Comparison of ENCODE assay signal across 18 mouse cellular contexts in genomic region chr11:63891479-63892020, GRCm38 (mm10). TPM values are rescaled to one million over a fixed set of nuclear protein-coding genes. Genes with fewer than 3 reads are reported as not detected.
DNase-seq lines count a peak whose midpoint lies in the region; ATAC-seq and TF ChIP-seq lines count a peak whose summit lies in the region.
"Had no signal": no experiment of that assay in that cellular context is flagged by ENCODE, and none has a peak within 500 bp of the region (broad histone marks: within the 10 kb centered on the region; RNA-seq: fewer than 3 reads in every experiment).

No protein-coding gene starts in this region.

- ATAC-seq in liver, postnatal 0 days: no peak
- 0 out of 2 replicates have a peak, but pooled peaks have one; percentile 15 for ATAC-seq in embryonic facial prominence, embryonic 14.5 days (ENCODE audit: low read depth)
- ATAC-seq: forebrain, embryonic 16.5 days had no signal

- no peaks in the 10 kb centered on the region for H3K9me3 ChIP-seq in liver, postnatal 0 days (ENCODE audit: low read length)
- H3K9me3 ChIP-seq in embryonic facial prominence, embryonic 14.5 days (ENCODE audit: control insufficient read depth, low read length): no peaks in the 10 kb centered on the region
- H3K9me3 ChIP-seq: embryonic facial prominence, embryonic 13.5 days; G1E; limb, embryonic 13.5 days; liver, embryonic 15.5 days; midbrain, embryonic 12.5 days had no signal

- no peak overlapping the region for H3K4me2 ChIP-seq in liver, postnatal 0 days (ENCODE audit: low read depth, low read length)
- no peak overlapping the region for H3K4me2 ChIP-seq in embryonic facial prominence, embryonic 14.5 days (ENCODE audit: low read depth, low read length)
- H3K4me2 ChIP-seq: embryonic facial prominence, embryonic 13.5 days; limb, embryonic 13.5 days; liver, embryonic 15.5 days; midbrain, embryonic 12.5 days had no signal

- 17% methylated on average over 7 of the region's 7 CpGs for WGBS in liver, adult 2 months
- 49% methylated on average over 7 of the region's 7 CpGs for WGBS in liver, postnatal 0 days (ENCODE audit: insufficient replicate concordance)
- 28% methylated on average over 7 of the region's 7 CpGs for WGBS in embryonic facial prominence, embryonic 14.5 days

- H3K79me2 ChIP-seq in liver, adult 2 months (ENCODE audit: control insufficient read depth, insufficient read depth, low read length): peaks cover 52% of the 10 kb centered on the region

- H3K9ac ChIP-seq in liver, adult 2 months (ENCODE audit: low read depth, low read length): no peak overlapping the region
- no peak overlapping the region for H3K9ac ChIP-seq in liver, postnatal 0 days (replicated peaks)
- H3K9ac ChIP-seq in embryonic facial prominence, embryonic 14.5 days (ENCODE audit: low read depth, low read length): no peak overlapping the region
- H3K9ac ChIP-seq: embryonic facial prominence, embryonic 13.5 days; limb, embryonic 13.5 days; liver, embryonic 15.5 days; midbrain, embryonic 12.5 days had no signal

- peaks cover 52% of the 10 kb centered on the region for H3K4me1 ChIP-seq in liver, adult 2 months (ENCODE audit: control insufficient read depth, insufficient read depth, low read length)
- H3K4me1 ChIP-seq in liver, postnatal 0 days (ENCODE audit: insufficient read depth): peaks cover 25% of the 10 kb centered on the region
- H3K4me1 ChIP-seq in embryonic facial prominence, embryonic 14.5 days (ENCODE audit: control insufficient read depth, insufficient read depth, low read length): no peaks in the 10 kb centered on the region; the same call in 1 of the 2 replicates

- TF ChIP-seq EP300 in liver, postnatal 0 days (IDR thresholded peaks at IDR 0.05; ENCODE audit: low read depth): no peak

- H3K27ac ChIP-seq in liver, adult 2 months (replicated peaks; ENCODE audit: insufficient read depth, low read depth, low read length): peak overlapping the region; percentile 9
- no peak overlapping the region for H3K27ac ChIP-seq in liver, postnatal 0 days (ENCODE audit: low read depth)
- no peak overlapping the region for H3K27ac ChIP-seq in embryonic facial prominence, embryonic 14.5 days (replicated peaks; ENCODE audit: low read depth, low read length)
- H3K27ac ChIP-seq: embryonic facial prominence, embryonic 13.5 days; limb, embryonic 13.5 days; liver, embryonic 15.5 days; macrophage; midbrain, embryonic 12.5 days; stomach, postnatal 0 days had no signal

- H3K27me3 ChIP-seq in liver, adult 2 months (ENCODE audit: control insufficient read depth, insufficient read depth, low read length): no peaks in the 10 kb centered on the region
- H3K27me3 ChIP-seq in liver, postnatal 0 days (ENCODE audit: insufficient read depth, low read length): no peaks in the 10 kb centered on the region
- no peaks in the 10 kb centered on the region; the same call in 1 of the 2 replicates for H3K27me3 ChIP-seq in embryonic facial prominence, embryonic 14.5 days (replicated peaks; ENCODE audit: control insufficient read depth, insufficient read depth, low read length)
- H3K27me3 ChIP-seq: liver, embryonic 15.5 days had no signal

- no peak overlapping the region for H3K4me3 ChIP-seq in liver, adult 2 months (ENCODE audit: insufficient read depth, low read depth, low read length)
- H3K4me3 ChIP-seq in liver, postnatal 0 days (ENCODE audit: low read depth, low read length): no peak overlapping the region
- no peak overlapping the region for H3K4me3 ChIP-seq in embryonic facial prominence, embryonic 14.5 days (ENCODE audit: low read depth, low read length)
- H3K4me3 ChIP-seq: embryonic facial prominence, embryonic 13.5 days; limb, embryonic 13.5 days; liver, embryonic 15.5 days; midbrain, embryonic 12.5 days had no signal

- DNase-seq in adrenal gland, postnatal 14 days: peak; percentile 21
- no peak for DNase-seq in adrenal gland, postnatal 4 days (ENCODE audit: low spot score in 2 of 2)
- DNase-seq in liver, adult 2 months (ENCODE audit: extremely low read depth, low read depth, low spot score): no peak
- DNase-seq in liver, postnatal 0 days: no peak
- DNase-seq in embryonic facial prominence, embryonic 14.5 days (ENCODE audit: low spot score): no peak
- DNase-seq in skeletal muscle tissue, adult 2 months (ENCODE audit: low read depth, low spot score): peak; percentile 26
- no peak for DNase-seq in spleen, adult 12 weeks (ENCODE audit: low spot score)
- no peak for DNase-seq in frontal cortex, postnatal 10 days (ENCODE audit: low spot score in 2 of 2)
- DNase-seq: cerebellum, adult 9-10 months; kidney, adult 11 months had no signal

- no peak for TF ChIP-seq POLR2A in liver, adult 2 months (IDR thresholded peaks at IDR 0.05; ENCODE audit: extremely low read depth, insufficient read depth, low read length)

- peaks cover 6% of the 10 kb centered on the region; the same call in 1 of the 2 replicates for H3K36me3 ChIP-seq in liver, adult 2 months (ENCODE audit: control insufficient read depth, insufficient read depth, low read length)
- peaks cover 3% of the 10 kb centered on the region; the same call in 1 of the 2 replicates for H3K36me3 ChIP-seq in liver, postnatal 0 days (replicated peaks; ENCODE audit: insufficient read depth, low read length)
- 0 out of 2 replicates have a peak, but pooled peaks cover 3% of the 10 kb centered on the region for H3K36me3 ChIP-seq in embryonic facial prominence, embryonic 14.5 days (ENCODE audit: control insufficient read depth, insufficient read depth, low read length)
- H3K36me3 ChIP-seq: G1E; liver, embryonic 15.5 days had no signal

- no peak for TF ChIP-seq CTCF in liver, adult 2 months (IDR thresholded peaks at IDR 0.05; ENCODE audit: low read depth, low read length)
- no peak for TF ChIP-seq CTCF in liver, postnatal 0 days (IDR thresholded peaks at IDR 0.05; ENCODE audit: low read depth)

RNA-seq across cellular contexts. Expression of gene Hs3st3b1, which starts 30.5 kb away (rescaled TPM):
- total RNA-seq in adrenal gland, postnatal 14 days (2021): 3.0 and 7.4 TPM in 2 replicates
- 1 to 10 TPM; 5.0 to 9.1 TPM for total RNA-seq in adrenal gland, postnatal 4 days (2021)
- total RNA-seq in liver, adult 2 months (2014; rRNA removed): 38.5 and 45.6 TPM in 2 replicates
- polyA plus RNA-seq in liver, adult 2 months (2012; rRNA removed): 57.5 and 57.7 TPM in 2 replicates
- polyA plus RNA-seq in liver, postnatal 0 days (2015; fragmentation: Nextera tagmentation; extraction: Ambion mirVana): 20.0 and 21.1 TPM in 2 replicates
- polyA plus RNA-seq in embryonic facial prominence, embryonic 14.5 days (2014; fragmentation: Nextera tagmentation; extraction: Ambion mirVana): 10.9 and 12.1 TPM in 2 replicates
- polyA plus RNA-seq: G1E had no signal

Comparison
In these comparisons a context has a peak if more than half of its experiments do, and no peak if none do; other contexts are left out.
1. DNase-seq: peak in adrenal gland, postnatal 14 days (single experiment) and skeletal muscle tissue, adult 2 months (single experiment); none in adrenal gland, postnatal 4 days (0 of 2), liver, adult 2 months (single experiment), liver, postnatal 0 days (single experiment), embryonic facial prominence, embryonic 14.5 days (single experiment), spleen, adult 12 weeks (single experiment) and frontal cortex, postnatal 10 days (0 of 2).